Mouse (Mus musculus) layer of hippocampus, postnatal 36 days (tissue): ENCODE data around the gene Chd6. TPM values are rescaled to one million over a fixed set of nuclear protein-coding genes. Genes with fewer than 3 reads are reported as not detected.
"Not testable (repeated sequence)": the region's sequence is repeated elsewhere in the genome, so short reads cannot be mapped to it uniquely, and the experiment has no call there.

Experiments
- DNase-seq, 2 experiments: peaks; one replicate each; pipeline ENCODE4 v3.0.0; 2022
- total RNA-seq, 2 experiments: library from RNA; stranded (reverse); gene quantifications; 2 replicates each; pipeline ENCODE4 v1.2.3; 2021

Chd6 gene
- total RNA-seq, 2 experiments from 2014 or later, result 50.9 to 52.1 TPM

- no peak for DNase-seq
These were observed 126.2 kb downstream of the Chd6 start for GRCm38 (mm10) chr2:160982636-160983035.

- no peak for DNase-seq
These were observed 127.1 kb downstream of the Chd6 start for GRCm38 (mm10) chr2:160981791-160982190.

GRCm38 (mm10) chr2:160978651-160979050, 130.2 kb downstream of the Chd6 start:
- no peak for DNase-seq

GRCm38 (mm10) chr2:160977248-160977647, 131.6 kb downstream of the Chd6 start:
- no peak for DNase-seq

GRCm38 (mm10) chr2:160973648-160974215, 135.1 kb downstream of the Chd6 start:
- no peak for DNase-seq

- DNase-seq, result no peak
These were observed 136.6 kb downstream of the Chd6 start for GRCm38 (mm10) chr2:160972103-160972792.

- no peak for DNase-seq
These were observed 146.7 kb downstream of the Chd6 start for GRCm38 (mm10) chr2:160962149-160962548.

- DNase-seq, result no peak
These were observed 147.8 kb downstream of the Chd6 start for GRCm38 (mm10) chr2:160960956-160961646.

- DNase-seq, result no peak
These were observed 149.0 kb downstream of the Chd6 start for GRCm38 (mm10) chr2:160959901-160960300.

GRCm38 (mm10) chr2:160958737-160959136, 150.1 kb downstream of the Chd6 start:
- no peak for DNase-seq

- DNase-seq, result not testable (repeated sequence)
These were observed 151.1 kb downstream of the Chd6 start for GRCm38 (mm10) chr2:160957801-160958200.

- not testable (repeated sequence) for DNase-seq
These were observed 151.6 kb downstream of the Chd6 start for GRCm38 (mm10) chr2:160957307-160957706.

- DNase-seq, result no peak
These were observed 153.5 kb downstream of the Chd6 start for GRCm38 (mm10) chr2:160955331-160955730.

GRCm38 (mm10) chr2:160954541-160954940, 154.3 kb downstream of the Chd6 start:
- no peak for DNase-seq

- DNase-seq, result no peak
These were observed 155.6 kb downstream of the Chd6 start for GRCm38 (mm10) chr2:160953131-160953873.

GRCm38 (mm10) chr2:160951595-160951994, 157.3 kb downstream of the Chd6 start:
- DNase-seq, result no peak

GRCm38 (mm10) chr2:160942443-160942842, 166.4 kb downstream of the Chd6 start:
- no peak for DNase-seq

- no peak for DNase-seq
These were observed 167.8 kb downstream of the Chd6 start for GRCm38 (mm10) chr2:160940930-160941709.

- no peak for DNase-seq
These were observed 174.4 kb downstream of the Chd6 start for GRCm38 (mm10) chr2:160934451-160934850.

GRCm38 (mm10) chr2:160933890-160934289, 175.0 kb downstream of the Chd6 start:
- DNase-seq, result no peak

GRCm38 (mm10) chr2:160932981-160933380, 175.9 kb downstream of the Chd6 start:
- DNase-seq, result no peak

GRCm38 (mm10) chr2:160932325-160932724, 176.6 kb downstream of the Chd6 start:
- no peak for DNase-seq
